Mouse (Mus musculus) lung, adult 2 months (tissue): ENCODE data around the gene Unc5b.

Experiments
- CTCF ChIP-seq: fragments of 200-500 bp; IDR thresholded peaks from 2 replicates; pipeline ENCODE4 v1.5.1; 2011; ENCODE audit warnings: mild to moderate bottlenecking, low read length, control low read depth; ENCODE audit not compliant: insufficient read depth
- POLR2A ChIP-seq: fragments of 200-500 bp; IDR thresholded peaks from 2 replicates; pipeline ENCODE4 v1.6.1; 2011; ENCODE audit warnings: low read depth, mild to moderate bottlenecking, control low read depth, low read length, borderline replicate concordance; ENCODE audit errors: extremely low read depth

- TF ChIP-seq CTCF (no peak), POLR2A (no peak)
These were observed 36.6 kb downstream of the Unc5b start for GRCm38 (mm10) chr10:60794792-60795191.
